Mouse (Mus musculus) 416B (cell line): ENCODE measurements around the gene Uvrag.

ENCODE experiments used
- DNase-seq: peaks from one replicate; pipeline ENCODE4 v3.0.0; 2011; ENCODE audit warnings: low read depth

Uvrag gene

DNA sequence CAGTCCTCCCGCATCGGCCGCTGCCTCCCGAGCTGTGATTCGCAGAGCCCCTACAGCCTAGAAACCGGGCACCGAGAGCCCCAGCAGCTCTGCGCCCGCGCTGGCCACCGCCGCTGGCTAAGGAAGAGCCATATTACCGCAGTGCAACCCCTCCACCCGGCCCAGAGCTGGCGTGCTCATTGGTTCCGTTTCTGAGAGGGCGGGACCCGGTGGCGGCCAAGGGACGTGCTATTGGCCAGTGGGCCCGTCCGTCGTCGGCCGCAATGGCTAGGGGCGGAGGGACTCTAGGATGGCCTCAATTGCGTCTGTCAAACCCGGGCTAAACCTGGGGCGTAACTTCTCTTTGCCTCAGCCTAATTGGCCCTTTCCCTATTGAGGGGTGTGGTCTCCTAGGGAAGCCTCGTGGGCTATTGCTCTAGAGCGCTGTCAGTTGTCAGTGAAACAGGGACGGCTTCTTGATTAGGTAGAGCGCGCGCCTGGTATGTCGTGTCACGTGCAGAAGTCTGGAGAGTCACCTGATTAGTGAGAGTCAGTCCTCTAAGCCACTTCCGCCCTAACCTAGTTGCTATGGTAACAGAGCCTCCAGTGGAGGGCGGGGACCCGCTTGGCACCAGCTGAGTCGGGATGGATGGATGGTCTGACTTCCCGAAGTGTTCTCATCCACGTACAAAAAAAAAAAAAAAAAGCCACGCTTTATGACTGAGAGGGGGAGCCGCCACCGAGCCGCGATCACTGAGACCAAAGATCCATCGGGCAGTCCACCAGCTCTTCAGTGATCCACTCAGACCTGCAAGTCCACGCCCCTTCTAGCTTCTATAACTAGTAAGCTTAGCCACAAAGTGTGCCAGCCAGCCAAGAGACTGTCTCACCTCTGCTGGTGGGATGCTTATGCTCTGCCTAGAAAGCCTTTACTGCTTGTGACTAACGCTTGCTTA lies at the start of gene Uvrag:
Uvrag (minus strand) TSS at position 158 of the 935 bp plus-strand sequence.
- DNase-seq = peak; percentile 100

- peak; percentile 55 for DNase-seq
Measured at GRCm38 (mm10) chr7:99189885-99190284, 48.9 kb upstream of the Uvrag start.

DNA sequence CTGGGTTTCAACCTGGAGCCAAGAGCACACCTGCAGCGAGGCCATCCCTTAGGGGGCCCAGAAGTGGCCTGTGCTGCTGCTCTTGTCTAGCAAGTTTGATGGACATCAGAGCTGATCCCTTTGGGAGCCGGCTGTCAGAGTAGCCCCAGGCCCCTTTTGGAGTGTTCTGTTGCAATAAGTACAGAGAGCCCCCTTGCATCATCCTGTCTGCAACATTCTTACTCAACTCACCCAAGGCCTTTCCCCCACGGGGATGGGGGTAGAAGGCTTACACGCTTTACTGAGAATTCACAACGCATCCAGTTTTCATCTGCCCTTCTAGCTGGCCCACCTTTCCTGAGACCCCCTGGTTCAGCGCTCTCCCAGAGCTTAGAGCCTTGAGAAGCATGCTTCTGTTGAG lies 47.7 kb upstream of the Uvrag start:
- DNase-seq = peak; percentile 32

DNA sequence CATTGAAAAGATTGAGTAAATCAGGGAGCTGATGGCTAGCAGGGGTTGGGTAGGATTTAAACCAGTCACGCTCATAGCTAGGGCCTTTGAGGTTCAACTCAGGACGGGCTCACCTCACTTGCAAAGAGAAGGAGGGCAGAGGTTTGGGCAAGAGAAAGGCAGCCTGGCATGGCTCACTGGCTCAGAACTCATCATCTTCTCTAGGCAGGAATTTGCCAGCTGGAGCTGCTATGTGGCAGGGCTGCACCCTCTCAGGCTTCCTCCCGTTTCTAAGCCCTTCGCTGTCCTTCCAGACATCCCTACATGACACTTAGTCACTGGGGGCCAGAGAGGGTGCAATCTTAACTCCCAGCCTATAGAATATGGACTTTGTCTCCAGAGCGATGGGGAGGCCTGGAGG lies 46.5 kb upstream of the Uvrag start:
- DNase-seq = no peak

GRCm38 (mm10) chr7:99185405-99185804 lies 44.5 kb upstream of the Uvrag start:
- DNase-seq = no peak

DNA sequence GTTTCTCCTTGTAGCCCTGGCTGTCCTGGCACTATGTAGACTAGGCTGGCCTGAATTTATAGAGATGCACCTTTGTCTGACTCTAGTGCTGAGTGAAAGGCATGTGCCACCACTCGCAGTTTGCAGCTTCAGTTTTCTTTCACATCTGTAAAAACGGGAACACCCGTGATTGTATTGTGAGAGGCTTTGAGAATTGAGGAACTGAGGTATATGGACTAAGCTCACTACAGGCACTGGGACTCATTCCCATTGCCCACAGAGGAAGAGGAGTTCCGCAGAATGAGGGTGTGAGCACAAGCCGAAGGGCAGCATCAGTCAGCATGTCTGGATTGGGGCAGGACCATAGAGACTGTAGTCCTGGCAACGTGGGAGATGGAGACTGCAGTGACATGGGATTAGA lies 42.8 kb upstream of the Uvrag start:
- no peak for DNase-seq

DNA sequence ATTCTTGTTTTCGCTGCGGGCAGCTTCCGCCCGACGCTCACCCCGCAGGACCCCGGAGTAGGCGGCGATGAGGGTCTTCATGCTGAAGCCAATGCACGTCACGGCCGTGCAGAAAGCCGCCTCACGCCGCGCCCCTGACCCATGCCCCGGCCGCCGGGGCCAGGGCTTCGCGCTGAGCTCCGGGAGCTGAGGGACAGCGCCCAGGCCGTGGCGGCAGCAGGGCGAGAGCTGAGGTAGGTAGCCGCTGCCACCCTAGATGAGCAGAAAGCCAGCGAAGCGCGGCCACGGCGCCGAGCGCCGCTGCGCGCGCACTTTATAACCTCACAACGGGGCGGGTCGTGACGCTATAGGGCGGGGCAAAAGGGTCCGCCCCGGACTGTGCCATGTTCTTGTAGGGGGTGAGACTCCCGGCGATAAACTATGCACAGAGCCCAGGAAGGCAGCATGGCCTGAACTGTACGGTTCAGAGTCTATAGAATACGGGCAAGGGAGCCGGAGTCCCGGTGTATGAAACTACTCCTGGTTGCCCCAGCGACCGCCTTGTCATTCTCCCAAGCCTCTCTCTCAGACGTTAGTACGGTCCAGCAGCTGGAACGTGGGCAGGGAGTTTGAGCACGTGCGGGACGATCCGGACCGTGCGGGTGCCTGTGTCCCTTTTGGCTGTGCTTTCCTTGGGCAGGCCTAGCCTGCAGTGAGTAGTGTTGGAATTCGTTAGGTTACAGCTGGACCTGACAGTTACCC lies 41.7 kb upstream of the Uvrag start, which contains the start of gene Dgat2:
Dgat2 (minus strand) TSS at position 288 of the 741 bp plus-strand sequence.
- DNase-seq = no peak

DNA sequence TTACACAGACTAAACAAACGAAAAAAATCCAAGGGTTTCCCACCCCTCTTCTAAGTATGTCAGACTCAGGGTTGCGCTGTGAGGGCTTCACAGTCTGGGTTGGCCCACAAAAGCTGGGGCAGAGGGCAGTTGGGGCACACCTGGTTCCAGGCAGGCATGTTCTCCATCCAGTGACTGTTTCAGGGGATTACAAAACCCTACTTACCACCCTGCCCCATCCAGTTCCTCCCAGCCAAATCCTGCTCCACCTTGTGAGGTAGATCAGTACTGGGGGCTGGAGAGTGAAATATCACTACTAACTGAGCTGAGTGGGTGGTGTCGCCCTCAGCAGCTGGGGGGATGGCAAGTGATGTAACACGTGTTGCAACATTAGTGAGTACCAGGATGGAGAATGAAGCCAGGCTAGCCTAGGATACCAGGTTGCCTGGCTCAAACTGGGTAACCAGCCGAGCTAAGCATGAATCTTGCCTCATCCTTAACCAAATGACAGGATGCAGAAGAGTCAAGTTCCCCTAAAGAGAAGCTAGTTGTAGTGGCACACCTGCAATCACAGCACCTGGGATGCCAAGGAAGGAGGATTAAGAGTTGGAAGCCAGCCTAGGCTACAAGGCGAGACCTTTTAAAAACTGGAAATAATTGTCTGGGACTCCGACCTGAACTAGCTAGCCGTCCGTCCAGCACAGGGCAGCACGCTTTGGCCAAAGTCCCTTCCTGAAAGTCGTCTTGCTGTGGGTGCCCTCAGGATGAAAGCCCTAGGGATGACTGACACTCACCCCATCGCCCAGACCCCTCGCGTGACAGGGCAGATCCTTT lies 40.9 kb upstream of the Uvrag start:
- no peak for DNase-seq

- no peak for DNase-seq
Measured at GRCm38 (mm10) chr7:99180162-99180561, 39.2 kb upstream of the Uvrag start.

- no peak for DNase-seq
Measured at GRCm38 (mm10) chr7:99179271-99179670, 38.3 kb upstream of the Uvrag start.

GRCm38 (mm10) chr7:99177386-99177785 lies 36.4 kb upstream of the Uvrag start:
- DNase-seq = no peak

- DNase-seq = no peak
Measured at GRCm38 (mm10) chr7:99175666-99176065, 34.7 kb upstream of the Uvrag start.

DNA sequence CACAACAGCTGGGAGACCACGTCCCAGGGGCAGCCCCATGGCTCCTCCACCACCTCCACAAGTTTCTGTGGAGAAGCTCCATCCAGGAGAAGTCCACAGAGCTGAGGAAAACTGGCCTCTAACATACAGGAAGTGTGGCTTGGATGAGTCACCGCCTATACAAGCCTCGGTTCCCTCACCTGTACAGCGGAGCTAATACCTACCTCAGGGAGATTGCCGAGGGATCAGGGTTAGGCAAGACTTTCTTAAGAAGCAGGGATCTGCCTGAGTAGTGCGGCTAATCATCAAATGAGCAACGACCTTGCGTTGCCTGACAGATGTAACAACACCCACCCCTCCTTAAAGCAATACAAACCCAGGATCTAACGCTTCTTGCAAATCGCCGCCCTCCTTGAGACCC lies 34.2 kb upstream of the Uvrag start:
- no peak for DNase-seq

- no peak for DNase-seq
Measured at GRCm38 (mm10) chr7:99174006-99174405, 33.1 kb upstream of the Uvrag start.

DNA sequence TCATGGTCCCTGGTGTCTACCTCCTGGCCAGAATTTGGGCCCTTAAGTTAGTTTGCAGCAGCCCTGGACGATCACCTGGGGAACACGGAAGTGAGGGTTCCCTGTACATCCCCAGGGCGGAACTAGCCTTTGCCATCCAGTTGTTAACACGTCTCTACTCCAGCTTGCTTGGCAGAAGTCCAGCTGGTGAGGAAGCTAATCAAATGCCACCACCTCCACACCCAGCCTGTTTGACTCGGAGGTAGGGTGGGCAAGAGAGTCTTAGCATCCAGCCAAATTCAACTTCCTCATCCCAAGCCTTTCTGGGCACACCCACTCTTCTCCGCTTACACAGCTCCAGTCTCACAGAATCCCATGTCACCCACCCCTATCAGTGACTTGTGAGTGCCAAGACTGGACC lies 32.0 kb upstream of the Uvrag start:
- DNase-seq = peak; percentile 21

DNA sequence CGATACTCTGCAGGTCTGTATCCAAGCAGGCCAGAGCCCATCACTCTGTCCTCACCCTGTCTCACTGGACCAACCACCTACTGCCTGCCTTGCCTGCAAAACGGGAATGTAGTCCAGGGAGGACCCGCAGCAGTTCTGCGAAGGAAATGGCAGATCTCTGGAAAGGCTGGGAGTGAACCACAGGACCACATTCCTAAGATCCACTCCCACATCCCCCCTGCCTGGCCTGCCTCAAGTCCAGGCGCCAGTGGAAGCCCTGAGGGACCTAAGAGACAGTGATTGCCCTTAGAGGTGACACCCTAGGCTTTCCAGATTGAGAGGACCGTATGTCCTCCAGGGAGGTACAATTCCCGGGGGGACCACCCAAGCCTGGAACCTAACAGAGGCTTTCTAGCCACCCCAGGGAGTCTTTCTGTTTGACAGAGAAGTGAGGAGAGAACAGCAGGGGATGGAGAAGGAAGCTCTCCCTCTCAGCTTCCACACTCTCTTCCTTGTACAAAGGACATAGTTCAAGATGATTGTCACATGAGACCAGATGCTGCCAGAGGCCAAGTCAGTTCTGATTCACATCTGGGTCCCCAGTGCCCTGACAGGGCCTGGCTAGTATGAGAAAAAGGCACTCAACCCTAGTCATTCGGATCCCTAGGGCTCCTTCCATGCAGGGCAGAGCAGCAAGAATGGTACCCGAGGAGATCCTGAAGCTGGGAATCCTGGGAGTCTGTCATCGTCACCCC lies 31.0 kb upstream of the Uvrag start:
- no peak for DNase-seq

GRCm38 (mm10) chr7:99170519-99170918 lies 29.6 kb upstream of the Uvrag start:
- no peak for DNase-seq

DNA sequence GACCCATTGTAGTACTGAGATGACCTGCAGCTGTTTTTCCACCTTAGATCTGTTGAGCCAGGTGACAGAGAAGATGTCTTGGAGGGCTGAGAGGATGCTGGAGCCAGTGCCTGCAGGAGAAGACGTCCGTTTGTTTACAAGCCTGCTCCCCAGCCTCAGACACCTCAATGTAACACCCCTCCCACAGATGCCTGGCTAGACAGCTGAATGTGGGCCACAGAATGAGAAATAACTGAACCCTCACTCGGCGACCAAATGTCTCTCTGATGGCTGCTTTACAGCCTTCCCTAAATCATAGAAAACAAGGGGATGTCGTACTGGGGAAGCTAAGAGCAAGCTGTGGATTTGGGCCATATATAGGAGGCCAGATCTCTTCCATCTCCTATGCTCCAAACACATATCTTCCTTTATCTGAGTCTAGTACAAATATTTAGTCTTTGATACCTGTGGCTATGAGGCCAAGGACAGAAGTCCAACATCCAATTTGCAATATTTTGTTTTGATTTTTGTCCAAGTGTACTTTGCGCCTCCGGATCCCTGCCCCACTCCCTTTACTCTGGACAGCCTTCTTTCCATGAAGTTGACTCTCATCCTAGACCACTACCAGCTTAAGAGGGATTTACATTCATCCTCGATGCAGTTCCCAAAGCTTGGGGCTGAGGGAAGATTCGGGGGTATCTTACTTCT lies 28.9 kb upstream of the Uvrag start:
- no peak for DNase-seq

- DNase-seq = no peak
Measured at GRCm38 (mm10) chr7:99168756-99169155, 27.8 kb upstream of the Uvrag start.

- no peak for DNase-seq
Measured at GRCm38 (mm10) chr7:99167939-99168338, 27.0 kb upstream of the Uvrag start.

DNA sequence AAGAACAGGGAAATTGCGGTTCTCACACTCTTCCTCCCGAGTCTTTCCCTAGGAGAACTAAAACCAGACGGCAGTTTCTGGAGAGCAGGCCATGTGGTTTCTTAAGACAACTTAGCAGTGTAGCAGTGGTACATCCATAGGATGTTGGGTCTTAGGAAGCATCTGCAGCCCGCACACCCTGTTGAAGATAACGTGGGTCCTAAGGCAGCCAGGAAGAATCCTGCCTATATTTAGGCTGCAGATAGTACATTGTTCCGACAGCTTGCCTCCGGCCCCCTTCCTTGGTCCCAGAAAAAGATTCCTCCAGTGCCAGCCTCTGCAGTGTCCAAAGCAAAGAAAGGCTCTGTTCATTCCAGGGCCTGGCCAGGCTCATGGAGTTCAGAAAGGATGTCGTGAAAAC lies 25.2 kb upstream of the Uvrag start:
- DNase-seq = no peak
